Mouse (Mus musculus): ENCODE results near the gene Grap2. TPM values are rescaled to one million over a fixed set of nuclear protein-coding genes. Genes with fewer than 3 reads are reported as not detected.

The Grap2 gene
- polyA plus RNA-seq, 1 experiment from 2014 or later: 1.3 TPM

DNA sequence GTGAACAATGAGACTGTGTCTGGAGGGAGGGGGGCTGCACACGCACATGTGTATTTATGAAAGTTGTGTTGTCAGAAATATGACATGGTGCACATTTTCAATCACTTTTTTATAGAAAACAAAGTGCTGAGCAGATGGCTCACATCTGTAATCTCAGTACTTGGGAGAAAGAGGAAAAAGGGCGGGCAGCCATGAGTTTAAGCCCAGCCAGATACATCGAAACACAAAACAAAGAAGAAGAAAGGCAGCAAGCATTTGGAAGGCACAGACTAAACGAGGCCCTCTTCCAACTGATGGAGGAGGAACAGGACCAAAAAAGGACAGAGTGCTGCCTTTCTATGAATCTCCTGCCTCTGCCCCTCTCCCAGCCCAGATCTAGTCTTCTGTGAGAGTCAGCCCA, 88.6 kb downstream of the Grap2 start:
- H3K9ac ChIP-seq: no peak overlapping the region
- H3K27ac ChIP-seq: peak overlapping the region; percentile 46; the same call in 1 of the 2 replicates
- no peak overlapping the region for H3K4me3 ChIP-seq (replicated peaks)
- no peaks in the 10 kb centered on the region for H3K36me3 ChIP-seq
- WGBS: 46% methylated on average over 4 of the region's 4 CpGs
- H3K4me1 ChIP-seq (replicated peaks): peaks cover 4% of the 10 kb centered on the region; the same call in 1 of the 2 replicates
- H3K27me3 ChIP-seq (replicated peaks): no peaks in the 10 kb centered on the region
- H3K9me3 ChIP-seq: no peaks in the 10 kb centered on the region
- no peak overlapping the region for H3K4me2 ChIP-seq (replicated peaks)
- ATAC-seq: no peak

DNA sequence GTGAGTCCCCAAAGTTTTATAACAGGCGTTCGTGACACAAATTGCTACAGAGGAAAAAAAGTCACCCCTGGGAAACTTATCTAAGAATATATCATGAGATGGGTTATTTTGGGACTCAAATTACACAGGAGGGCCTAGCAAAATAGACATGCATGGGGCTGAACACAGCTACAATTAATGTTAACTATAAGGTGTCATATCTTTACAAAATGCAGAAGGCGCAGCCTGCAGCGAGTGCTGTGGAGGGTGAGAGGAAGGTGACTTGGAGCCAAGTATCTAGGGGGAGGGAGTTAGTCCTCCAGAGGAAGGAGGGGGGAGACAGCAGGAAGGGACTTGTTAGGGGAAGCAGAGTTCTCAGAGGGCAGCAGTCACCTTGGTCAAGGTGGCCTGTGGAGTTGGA, 92.0 kb downstream of the Grap2 start:
- Histone ChIP-seq H3K4me3 (replicated peaks) (no peak overlapping the region), H3K4me2 (replicated peaks) (no peak overlapping the region), H3K9me3 (no peaks in the 10 kb centered on the region), H3K4me1 (replicated peaks) (peaks cover 4% of the 10 kb centered on the region; the same call in 1 of the 2 replicates), H3K27me3 (replicated peaks) (no peaks in the 10 kb centered on the region), H3K27ac (no peak overlapping the region), H3K9ac (no peak overlapping the region), H3K36me3 (no peaks in the 10 kb centered on the region)
- WGBS: 72% methylated on average over 4 of the region's 4 CpGs
- ATAC-seq: no peak

DNA sequence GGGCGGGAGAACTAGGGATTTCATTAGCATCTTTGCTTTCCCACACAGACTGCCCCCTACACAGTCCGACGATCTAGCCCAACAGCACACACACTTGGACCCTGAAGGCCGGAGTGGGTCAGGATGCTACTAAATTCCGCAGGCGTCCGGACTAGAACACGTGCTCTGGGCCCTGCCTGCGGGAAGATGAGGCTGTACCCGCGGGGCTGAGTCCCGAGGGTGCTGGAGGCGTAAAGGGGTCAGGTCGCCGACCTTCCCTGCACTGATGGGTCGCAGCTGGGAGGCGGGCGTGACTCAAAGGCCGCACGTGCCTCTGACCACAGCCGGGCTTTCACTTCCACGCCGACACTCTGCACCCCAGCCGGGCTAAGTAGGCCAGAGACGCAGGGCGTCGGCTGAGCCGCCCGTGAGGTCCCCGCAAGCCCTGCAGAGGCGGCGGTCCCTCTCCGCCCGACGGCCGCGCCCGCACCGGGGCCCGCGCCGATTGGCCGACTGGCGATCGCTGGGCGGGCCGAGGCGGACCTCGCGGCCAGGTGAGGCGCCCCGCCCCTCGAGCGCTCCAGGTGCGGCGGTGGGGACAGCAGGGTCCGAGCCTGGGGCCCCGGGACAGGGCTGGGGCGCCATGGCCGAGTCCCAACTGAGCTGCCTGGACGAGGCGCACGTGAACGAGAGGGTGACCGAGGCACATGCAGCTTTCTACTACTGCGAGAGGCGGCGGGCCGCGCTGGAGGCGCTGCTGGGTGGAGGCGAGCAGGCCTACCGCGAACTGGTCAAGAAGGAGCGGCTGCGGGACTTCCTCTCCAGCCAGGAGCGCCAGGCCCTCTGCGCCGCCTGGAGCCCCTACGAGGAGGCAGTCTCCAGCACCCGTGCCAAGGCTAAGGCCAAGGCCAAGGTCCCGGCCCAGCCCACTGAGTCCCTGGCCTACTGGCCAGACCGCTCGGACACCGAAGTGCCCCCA, 99.2 kb downstream of the Grap2 start, which contains the start of gene Fam83f:
Gene Fam83f, plus strand, starts transcription at position 553 of the 958 bp plus-strand sequence.
- no peaks in the 10 kb centered on the region for H3K36me3 ChIP-seq
- no peak within 1 kb of the TSS for H3K27ac ChIP-seq
- ATAC-seq: peak; percentile 81
- H3K4me3 ChIP-seq (replicated peaks): peak within 1 kb of the TSS; percentile 52
- H3K4me2 ChIP-seq (replicated peaks): peak within 1 kb of the TSS; percentile 83
- peaks cover 19% of the 10 kb centered on the region for H3K27me3 ChIP-seq (replicated peaks)
- H3K9me3 ChIP-seq: no peaks in the 10 kb centered on the region
- peak within 1 kb of the TSS; percentile 59 for H3K9ac ChIP-seq
- peaks cover 12% of the 10 kb centered on the region; the same call in 1 of the 2 replicates for H3K4me1 ChIP-seq (replicated peaks)
- WGBS: 5% methylated on average over 84 of the region's 85 CpGs

DNA sequence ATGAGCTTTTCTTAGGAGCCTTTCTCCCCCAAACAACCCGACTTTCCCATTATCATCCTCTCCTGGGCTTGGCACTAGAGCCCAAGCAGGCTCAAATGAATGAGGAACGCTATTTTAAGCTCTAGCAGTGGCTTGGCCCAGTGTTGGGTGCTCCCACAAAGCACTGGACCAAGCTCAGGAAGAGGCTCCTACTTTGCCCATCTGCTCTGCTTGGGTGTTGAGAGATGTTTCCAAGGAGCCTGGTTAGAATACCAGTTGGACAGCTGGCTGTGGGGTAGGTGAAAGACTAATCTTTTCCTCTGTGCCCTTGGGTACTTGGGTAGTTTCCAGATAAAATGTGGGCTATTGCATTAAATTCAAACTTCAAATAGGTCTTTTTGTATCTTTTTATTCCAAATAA, 100.4 kb downstream of the Grap2 start:
- 60% methylated on average over 2 of the region's 2 CpGs for WGBS
- Histone ChIP-seq H3K4me2 (replicated peaks) (peak overlapping the region; percentile 83), H3K4me1 (replicated peaks) (peaks cover 12% of the 10 kb centered on the region; the same call in 1 of the 2 replicates), H3K4me3 (replicated peaks) (peak overlapping the region; percentile 52), H3K27ac (no peak overlapping the region), H3K9ac (no peak overlapping the region), H3K9me3 (no peaks in the 10 kb centered on the region), H3K27me3 (replicated peaks) (peaks cover 19% of the 10 kb centered on the region), H3K36me3 (no peaks in the 10 kb centered on the region)
- no peak for ATAC-seq

DNA sequence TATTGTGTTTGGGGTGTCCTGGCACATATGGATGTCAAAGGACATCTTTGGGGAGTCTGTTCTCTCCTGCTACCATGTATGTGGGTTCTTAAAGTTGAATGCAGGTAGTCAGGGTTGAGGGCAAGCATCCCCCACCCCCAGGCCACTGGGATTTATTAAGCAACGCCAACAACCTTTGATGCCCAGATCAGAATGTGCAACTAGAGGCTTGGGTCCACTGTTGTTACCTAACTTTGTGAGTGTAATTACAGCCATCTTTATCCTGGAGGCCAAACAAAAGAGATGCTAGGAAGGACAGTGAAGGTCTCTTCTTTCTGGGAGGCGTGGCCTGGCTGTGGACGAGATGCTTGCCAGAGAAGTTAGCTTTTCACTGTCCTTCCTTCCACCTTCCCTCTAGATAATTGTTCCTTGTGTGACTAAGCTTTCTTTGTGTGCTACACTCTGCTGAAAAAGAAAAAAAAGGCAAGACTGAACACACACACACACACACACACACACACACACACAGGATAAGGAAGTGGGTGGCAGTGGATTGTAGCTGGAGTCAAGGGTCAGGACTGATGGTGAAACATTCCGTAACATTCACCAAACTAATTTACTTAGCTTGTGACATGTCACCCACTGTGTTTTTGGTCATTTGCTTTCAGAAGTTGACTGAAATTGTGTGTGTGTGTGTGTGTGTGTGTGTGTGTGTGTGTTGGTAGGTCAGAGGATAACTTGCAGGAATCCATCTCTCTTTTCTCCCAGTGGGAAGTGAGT, 101.1 kb downstream of the Grap2 start:
- H3K4me1 ChIP-seq (replicated peaks): peaks cover 12% of the 10 kb centered on the region; the same call in 1 of the 2 replicates
- ATAC-seq: no peak
- no peaks in the 10 kb centered on the region for H3K36me3 ChIP-seq
- H3K4me2 ChIP-seq (replicated peaks): peak overlapping the region; percentile 83
- H3K27me3 ChIP-seq (replicated peaks): peaks cover 19% of the 10 kb centered on the region
- H3K9ac ChIP-seq: no peak overlapping the region
- no peaks in the 10 kb centered on the region for H3K9me3 ChIP-seq
- H3K4me3 ChIP-seq (replicated peaks): peak overlapping the region; percentile 52; the same call in 1 of the 2 replicates
- no peak overlapping the region for H3K27ac ChIP-seq
- WGBS: 67% methylated on average over 4 of the region's 4 CpGs

DNA sequence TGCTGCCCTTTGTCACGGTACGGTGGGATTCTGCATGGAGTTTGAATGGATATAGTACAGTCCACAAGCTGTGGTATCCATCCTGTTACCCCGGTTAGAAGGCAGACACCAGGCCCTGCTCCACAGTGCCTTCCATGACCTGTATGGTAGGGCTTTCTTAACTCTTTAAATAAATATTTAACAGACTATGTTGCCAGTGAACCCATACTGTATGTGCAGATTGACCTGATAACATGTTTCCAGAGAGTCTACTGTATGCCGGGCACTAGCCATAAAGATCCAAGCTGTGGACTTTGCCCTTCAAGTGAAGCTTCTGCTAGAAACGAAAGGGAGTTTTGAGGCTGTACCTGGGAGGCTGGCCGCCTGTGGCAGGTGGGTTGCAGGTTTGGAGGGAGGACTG, 102.3 kb downstream of the Grap2 start:
- Histone ChIP-seq H3K36me3 (no peaks in the 10 kb centered on the region), H3K9me3 (no peaks in the 10 kb centered on the region), H3K27ac (peak overlapping the region; percentile 61), H3K4me3 (replicated peaks) (0 out of 2 replicates have a peak overlapping the region, but pooled peaks have one; percentile 6), H3K4me2 (replicated peaks) (peak overlapping the region; percentile 45), H3K4me1 (replicated peaks) (peaks cover 21% of the 10 kb centered on the region), H3K27me3 (replicated peaks) (peaks cover 19% of the 10 kb centered on the region), H3K9ac (no peak overlapping the region)
- peak; percentile 80 for ATAC-seq
- 55% methylated on average over 6 of the region's 6 CpGs for WGBS

DNA sequence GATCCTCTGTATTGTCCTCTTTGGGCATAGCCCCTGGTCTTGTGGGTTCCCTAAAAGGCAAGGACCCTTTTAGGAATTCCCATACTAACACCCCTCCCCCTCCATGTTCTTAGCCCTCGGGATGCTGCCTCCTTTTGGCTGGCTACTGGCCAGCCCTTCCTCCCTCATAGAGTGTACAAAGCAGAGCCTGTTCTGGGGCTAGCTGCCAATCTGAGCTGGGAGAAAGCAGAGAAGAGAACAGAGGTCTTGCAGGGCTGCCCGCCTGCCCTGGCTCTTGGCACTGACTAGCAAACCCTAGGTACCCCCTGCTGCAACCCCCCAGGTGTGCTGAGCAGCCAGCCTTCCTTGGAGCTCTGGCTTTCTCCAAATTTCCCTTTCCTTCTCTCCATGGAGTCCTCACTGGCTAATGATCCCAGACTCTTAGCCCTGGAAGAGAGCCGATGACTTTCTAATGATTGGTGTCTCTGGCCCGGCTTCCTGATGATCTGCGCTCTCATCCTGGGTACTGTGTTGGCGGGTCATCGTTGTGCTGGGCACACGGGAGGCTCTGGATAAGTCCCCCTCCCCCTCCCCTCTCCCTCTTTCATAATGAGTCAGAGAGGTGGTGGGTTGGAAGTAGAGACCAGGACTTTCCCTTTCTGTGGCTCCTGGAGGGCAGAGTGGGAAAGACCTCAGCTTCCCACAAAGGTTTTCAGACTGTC, 107.3 kb downstream of the Grap2 start:
- H3K27me3 ChIP-seq (replicated peaks): no peaks in the 10 kb centered on the region
- H3K36me3 ChIP-seq: no peaks in the 10 kb centered on the region
- 44% methylated on average over 8 of the region's 8 CpGs for WGBS
- H3K9ac ChIP-seq: no peak overlapping the region
- H3K9me3 ChIP-seq: no peaks in the 10 kb centered on the region
- H3K4me3 ChIP-seq (replicated peaks): no peak overlapping the region
- no peak overlapping the region for H3K27ac ChIP-seq
- H3K4me2 ChIP-seq (replicated peaks): peak overlapping the region; percentile 17; the same call in 1 of the 2 replicates
- peaks cover 49% of the 10 kb centered on the region for H3K4me1 ChIP-seq (replicated peaks)
- ATAC-seq: no peak

DNA sequence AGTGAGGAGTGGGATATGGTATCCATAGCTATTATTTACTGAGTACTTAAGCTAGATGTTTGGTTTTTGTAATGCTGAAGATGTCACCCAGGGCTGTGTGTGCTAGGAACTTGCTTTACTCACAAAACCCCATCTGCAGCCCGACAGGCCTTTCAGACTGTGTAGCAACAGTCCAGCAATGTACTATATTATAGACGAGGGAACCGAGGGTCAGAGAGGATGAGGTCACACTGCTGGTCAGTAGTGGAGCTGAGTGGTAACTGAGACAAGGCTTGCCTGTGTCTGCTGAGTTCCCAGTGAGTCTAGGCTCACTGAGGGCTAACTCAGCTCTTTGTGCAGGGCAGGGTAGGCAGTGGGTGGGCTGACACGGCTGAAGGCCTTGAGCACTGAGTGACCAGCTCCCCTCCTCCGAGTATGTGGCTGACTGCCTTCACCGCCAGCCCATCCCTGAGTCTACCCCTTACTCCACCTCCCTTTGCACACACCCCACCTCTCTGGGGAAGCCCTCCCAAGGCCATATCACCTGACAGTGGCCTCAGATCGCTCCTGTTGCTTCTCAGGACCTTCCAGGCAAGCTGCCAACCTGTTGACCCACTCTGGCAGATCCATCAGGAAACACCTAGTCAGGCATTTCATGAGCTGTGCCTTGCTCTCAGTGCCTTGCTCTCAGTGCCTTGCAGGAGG, 108.1 kb downstream of the Grap2 start:
- Histone ChIP-seq H3K4me3 (replicated peaks) (no peak overlapping the region), H3K4me2 (replicated peaks) (no peak overlapping the region), H3K9me3 (no peaks in the 10 kb centered on the region), H3K4me1 (replicated peaks) (peaks cover 53% of the 10 kb centered on the region), H3K27me3 (replicated peaks) (no peaks in the 10 kb centered on the region), H3K27ac (no peak overlapping the region), H3K36me3 (no peaks in the 10 kb centered on the region), H3K9ac (no peak overlapping the region)
- ATAC-seq: peak; percentile 21; the same call in 1 of the 2 replicates
- 44% methylated on average over 7 of the region's 7 CpGs for WGBS

DNA sequence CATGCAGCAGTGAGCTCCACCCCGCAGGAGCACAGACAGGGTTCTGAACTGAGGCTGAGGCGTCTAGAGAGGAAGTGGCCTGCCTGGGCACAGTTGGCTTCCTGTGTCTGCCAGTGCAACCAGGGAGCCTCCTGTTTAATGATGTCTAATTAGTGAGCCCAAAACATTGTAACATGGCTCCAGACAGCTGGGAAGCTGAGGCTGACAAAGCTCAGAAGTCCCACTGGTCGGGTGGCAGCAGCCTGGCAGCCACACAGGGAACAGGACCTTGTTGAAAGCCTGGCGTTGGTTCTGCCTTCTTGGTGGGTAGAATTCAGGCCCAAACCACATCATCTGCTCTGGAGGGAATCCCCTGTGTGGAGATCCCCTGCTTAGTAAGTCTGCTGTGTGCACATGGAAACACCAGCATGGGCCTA, 109.1 kb downstream of the Grap2 start:
- H3K4me3 ChIP-seq (replicated peaks): no peak overlapping the region
- ATAC-seq: no peak
- peak overlapping the region; percentile 8; the same call in 1 of the 2 replicates for H3K27ac ChIP-seq
- H3K9ac ChIP-seq: no peak overlapping the region
- H3K36me3 ChIP-seq: no peaks in the 10 kb centered on the region
- no peaks in the 10 kb centered on the region for H3K27me3 ChIP-seq (replicated peaks)
- H3K9me3 ChIP-seq: no peaks in the 10 kb centered on the region
- H3K4me1 ChIP-seq (replicated peaks): peaks cover 55% of the 10 kb centered on the region
- H3K4me2 ChIP-seq (replicated peaks): no peak overlapping the region
- 84% methylated on average over 4 of the region's 4 CpGs for WGBS

DNA sequence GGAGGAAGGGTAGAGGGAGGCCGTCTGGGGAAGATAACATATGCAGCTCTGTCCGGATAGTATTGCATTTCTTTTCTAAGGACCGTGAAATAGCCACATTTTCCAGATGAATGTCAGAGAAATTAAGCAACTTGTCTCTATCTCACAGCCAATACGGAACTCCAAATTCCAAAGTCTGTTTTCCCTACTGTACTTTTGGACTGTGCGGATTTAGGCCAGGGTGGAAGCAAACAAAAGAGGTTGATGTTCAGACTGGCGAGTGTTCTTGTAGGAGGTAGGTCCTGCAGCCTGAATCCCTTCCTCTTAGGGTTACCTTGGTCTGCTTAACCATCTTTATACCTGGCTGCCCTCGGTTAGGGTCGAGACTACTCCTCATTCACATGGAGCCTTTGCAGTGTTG, 109.9 kb downstream of the Grap2 start:
- peaks cover 55% of the 10 kb centered on the region for H3K4me1 ChIP-seq (replicated peaks)
- H3K4me3 ChIP-seq (replicated peaks): no peak overlapping the region
- 0 out of 2 replicates have a peak overlapping the region, but pooled peaks have one; percentile 1 for H3K4me2 ChIP-seq (replicated peaks)
- no peaks in the 10 kb centered on the region for H3K36me3 ChIP-seq
- H3K9ac ChIP-seq: no peak overlapping the region
- peak overlapping the region; percentile 59 for H3K27ac ChIP-seq
- ATAC-seq: peak; percentile 44; the same call in 1 of the 2 replicates
- WGBS: 72% methylated on average over 8 of the region's 8 CpGs
- H3K27me3 ChIP-seq (replicated peaks): no peaks in the 10 kb centered on the region
- no peaks in the 10 kb centered on the region for H3K9me3 ChIP-seq

DNA sequence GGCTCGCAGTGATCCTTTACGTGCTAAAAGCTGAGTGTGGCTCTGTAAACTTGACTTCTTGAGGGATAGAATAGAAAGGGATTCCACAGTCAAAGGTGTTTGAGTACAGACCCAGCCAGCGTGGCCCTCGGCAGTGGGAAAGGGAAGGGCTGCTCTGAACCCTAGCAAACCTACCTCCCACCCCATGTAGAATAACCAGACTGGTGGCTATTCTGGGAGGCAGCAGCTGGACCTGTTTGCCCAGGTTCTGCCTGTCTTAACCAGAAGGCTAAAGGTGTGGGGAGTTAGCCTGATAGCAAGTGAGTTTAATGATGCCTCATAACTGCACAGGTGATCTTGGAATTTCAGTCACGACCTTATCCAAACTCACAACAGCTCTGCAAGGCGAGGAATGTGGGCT, 110.8 kb downstream of the Grap2 start:
- no peaks in the 10 kb centered on the region for H3K36me3 ChIP-seq
- ATAC-seq: peak; percentile 76
- peak overlapping the region; percentile 59; the same call in 1 of the 2 replicates for H3K27ac ChIP-seq
- H3K4me1 ChIP-seq (replicated peaks): peaks cover 55% of the 10 kb centered on the region
- peak overlapping the region; percentile 1; the same call in 1 of the 2 replicates for H3K4me2 ChIP-seq (replicated peaks)
- H3K9me3 ChIP-seq: no peaks in the 10 kb centered on the region
- no peak overlapping the region for H3K4me3 ChIP-seq (replicated peaks)
- H3K9ac ChIP-seq: 0 out of 2 replicates have a peak overlapping the region, but pooled peaks have one; percentile 1
- no peaks in the 10 kb centered on the region for H3K27me3 ChIP-seq (replicated peaks)
- WGBS: 59% methylated on average over 6 of the region's 6 CpGs

All from intestine, embryonic 15.5 days (tissue).